ENCODE assay signal across 9 mouse cellular contexts in genomic region chr5:134747947-134748618, GRCm38 (mm10). TPM values are rescaled to one million over a fixed set of nuclear protein-coding genes. Genes with fewer than 3 reads are reported as not detected.
A peak's percentile ranks its signal among the peaks of the same experiment; 100 is the strongest.
DNase-seq lines count a peak whose midpoint lies in the region; ATAC-seq and TF ChIP-seq lines count a peak whose summit lies in the region.
"Had no signal": no experiment of that assay in that cellular context is flagged by ENCODE, and none has a peak within 500 bp of the region (broad histone marks: within the 10 kb centered on the region; RNA-seq: fewer than 3 reads in every experiment).

No protein-coding gene starts in this region.

- H3K36me3 ChIP-seq in MEL (ENCODE audit: control insufficient read depth in 1 of 2, insufficient read depth in 2 of 2, low read length in 2 of 2) = no peaks in the 10 kb centered on the region
- no peaks in the 10 kb centered on the region for H3K36me3 ChIP-seq in heart, embryonic 16.5 days (ENCODE audit: control insufficient read depth, insufficient read depth)
- H3K36me3 ChIP-seq in liver, embryonic 12.5 days = no peaks in the 10 kb centered on the region
- H3K36me3 ChIP-seq in neural tube, embryonic 12.5 days = no peaks in the 10 kb centered on the region

- WGBS in heart, embryonic 16.5 days = 44% methylated on average over 6 of the region's 6 CpGs
- WGBS in liver, embryonic 12.5 days (ENCODE audit: insufficient replicate concordance) = 39% methylated on average over 6 of the region's 6 CpGs
- 51% methylated on average over 6 of the region's 6 CpGs for WGBS in neural tube, embryonic 12.5 days

- peak; percentile 58; the same call in 1 of the 2 replicates for ATAC-seq in erythroid progenitor cell, adult 5-6 weeks (replicated peaks; ENCODE audit: low FRiP score, poor library complexity, severe bottlenecking)
- ATAC-seq in heart, embryonic 16.5 days (replicated peaks; ENCODE audit: extremely low read depth, insufficient read depth, low FRiP score) = 0 out of 2 replicates have a peak, but pooled peaks have one; percentile 1
- ATAC-seq in liver, embryonic 12.5 days = no peak
- ATAC-seq in neural tube, embryonic 12.5 days (ENCODE audit: low FRiP score, low read depth) = 0 out of 2 replicates have a peak, but pooled peaks have one; percentile 36

- H3K9ac ChIP-seq in MEL (ENCODE audit: control insufficient read depth, low read depth, low read length, poor library complexity, severe bottlenecking) = no peak overlapping the region
- H3K9ac ChIP-seq in heart, embryonic 16.5 days (ENCODE audit: low read length) = no peak overlapping the region
- no peak overlapping the region for H3K9ac ChIP-seq in liver, embryonic 12.5 days
- no peak overlapping the region for H3K9ac ChIP-seq in neural tube, embryonic 12.5 days

- peak overlapping the region; percentile 59 for H3K4me2 ChIP-seq in heart, embryonic 16.5 days (ENCODE audit: low read depth, low read length)
- H3K4me2 ChIP-seq in liver, embryonic 12.5 days = peak overlapping the region; percentile 58
- H3K4me2 ChIP-seq in neural tube, embryonic 12.5 days (replicated peaks) = peak overlapping the region; percentile 79

- no peak for TF ChIP-seq EP300 in MEL (IDR thresholded peaks at IDR 0.05; ENCODE audit: low read depth in 1 of 2, low read length in 2 of 2)

- peak; percentile 75 to 97 (median 86) for TF ChIP-seq CTCF in MEL (IDR thresholded peaks at IDR 0.05 in 2 of 3, conservative IDR thresholded peaks at IDR 0.05 in 1 of 3; ENCODE audit: control insufficient read depth in 1 of 3, insufficient read depth in 1 of 3, low read depth in 2 of 3, low read length in 3 of 3, poor library complexity in 1 of 3, severe bottlenecking in 1 of 3)

- no peak for TF ChIP-seq POLR2A in MEL (IDR thresholded peaks at IDR 0.05; ENCODE audit: control insufficient read depth in 1 of 2, insufficient read depth in 1 of 2, low read depth in 1 of 2, low read length in 2 of 2, poor library complexity in 1 of 2)

- H3K9me3 ChIP-seq in MEL (replicated peaks; ENCODE audit: insufficient read depth, low read length) = no peaks in the 10 kb centered on the region
- H3K9me3 ChIP-seq in heart, embryonic 16.5 days (replicated peaks; ENCODE audit: control insufficient read depth, low read length) = no peaks in the 10 kb centered on the region
- no peaks in the 10 kb centered on the region for H3K9me3 ChIP-seq in liver, embryonic 12.5 days (replicated peaks)
- no peaks in the 10 kb centered on the region for H3K9me3 ChIP-seq in neural tube, embryonic 12.5 days

- no peaks in the 10 kb centered on the region for H3K79me2 ChIP-seq in MEL (ENCODE audit: control insufficient read depth, insufficient read depth, low read length, poor library complexity)

- no peaks in the 10 kb centered on the region for H3K27me3 ChIP-seq in MEL (ENCODE audit: control insufficient read depth in 1 of 2, insufficient read depth in 2 of 2, low read length in 2 of 2)
- H3K27me3 ChIP-seq in heart, embryonic 16.5 days (ENCODE audit: control insufficient read depth, insufficient read depth, low read length) = peaks cover 5% of the 10 kb centered on the region; the same call in 1 of the 2 replicates
- H3K27me3 ChIP-seq in liver, embryonic 12.5 days (replicated peaks) = peaks cover 53% of the 10 kb centered on the region
- H3K27me3 ChIP-seq in neural tube, embryonic 12.5 days (replicated peaks) = 0 out of 2 replicates have a peak, but pooled peaks cover 9% of the 10 kb centered on the region

- peaks cover 0 to 3% of the 10 kb centered on the region in 2 experiments; a peak in 1 of 4 replicates for H3K4me1 ChIP-seq in MEL (ENCODE audit: control insufficient read depth in 1 of 2, insufficient read depth in 2 of 2, low read length in 2 of 2)
- peaks cover 8% of the 10 kb centered on the region for H3K4me1 ChIP-seq in heart, embryonic 16.5 days (ENCODE audit: control insufficient read depth, insufficient read depth, low read length)
- H3K4me1 ChIP-seq in liver, embryonic 12.5 days = peaks cover 3% of the 10 kb centered on the region; the same call in 1 of the 2 replicates
- peaks cover 11% of the 10 kb centered on the region for H3K4me1 ChIP-seq in neural tube, embryonic 12.5 days

- peak; percentile 64 for DNase-seq in MEL (ENCODE audit: low read depth, low spot score)
- DNase-seq in c-Kit-negative CD71-positive TER-119-positive erythroid progenitor cells, embryonic 14.5 days (ENCODE audit: low read depth, low spot score) = peak; percentile 28
- peak; percentile 72 for DNase-seq in kidney, postnatal 14 days
- DNase-seq in yolk sac, embryonic 10.5 days (ENCODE audit: low spot score) = peak; percentile 38

- no peak overlapping the region for H3K4me3 ChIP-seq in MEL (ENCODE audit: control insufficient read depth in 1 of 2, insufficient read depth in 1 of 2, low read depth in 2 of 2, low read length in 2 of 2)
- no peak overlapping the region for H3K4me3 ChIP-seq in heart, embryonic 16.5 days (ENCODE audit: low read length)
- H3K4me3 ChIP-seq in liver, embryonic 12.5 days = no peak overlapping the region
- H3K4me3 ChIP-seq in neural tube, embryonic 12.5 days = no peak overlapping the region

- peak; percentile 46 for TF ChIP-seq RAD21 in MEL (IDR thresholded peaks at IDR 0.05; ENCODE audit: low read depth, low read length)

- H3K27ac ChIP-seq in MEL (ENCODE audit: control insufficient read depth, low read depth, low read length) = no peak overlapping the region
- peak overlapping the region; percentile 67 for H3K27ac ChIP-seq in heart, embryonic 16.5 days (ENCODE audit: low read length)
- no peak overlapping the region for H3K27ac ChIP-seq in liver, embryonic 12.5 days
- H3K27ac ChIP-seq in neural tube, embryonic 12.5 days = no peak overlapping the region
- H3K27ac ChIP-seq: macrophage had no signal

TF ChIP-seq in MEL, 35 proteins besides CTCF, POLR2A, EP300 and RAD21:
- TF ChIP-seq SMC3 (IDR thresholded peaks at IDR 0.05; ENCODE audit: low read depth, low read length) (peak; percentile 52), MAX (IDR thresholded peaks at IDR 0.05; ENCODE audit: low read length) (no peak), USF2 (IDR thresholded peaks at IDR 0.05; ENCODE audit: borderline replicate concordance in 1 of 2, insufficient read depth in 1 of 2, low read depth in 1 of 2, low read length in 2 of 2) (no peak)

RNA-seq across cellular contexts. Expression of gene Eln, which starts 1.0 kb away (rescaled TPM):
- total RNA-seq in MEL (2012; rRNA removed) = not detected in 2 replicates
- not detected for polyA plus RNA-seq in MEL (2012; ENCODE audit: insufficient read depth in 1 of 2, insufficient read length in 2 of 2, low read depth in 1 of 2, low replicate concordance in 2 of 2, missing spikeins in 1 of 2)
- not detected in 2 replicates for total RNA-seq in erythroid progenitor cell, adult 5-6 weeks (2015; ENCODE audit: low replicate concordance)
- total RNA-seq in erythroid progenitor cell, adult 5-6 weeks (2017; ENCODE audit: low replicate concordance) = not detected in 2 replicates
- 285 and 435 TPM in 2 replicates for polyA plus RNA-seq in heart, embryonic 16.5 days (2015; fragmentation: Nextera tagmentation; extraction: Ambion mirVana)
- 2.6 and 4.7 TPM in 2 replicates for polyA plus RNA-seq in liver, embryonic 12.5 days (2016; fragmentation: Nextera tagmentation; extraction: Ambion mirVana)
- 6.0 and 6.6 TPM in 2 replicates for polyA plus RNA-seq in neural tube, embryonic 12.5 days (2016; fragmentation: Nextera tagmentation; extraction: Ambion mirVana)
- polyA plus RNA-seq: macrophage had no signal

RNA-seq across cellular contexts. Expression of gene Limk1, which starts 59.7 kb away (rescaled TPM):
- total RNA-seq in MEL (2012; rRNA removed) = 5.6 and 7.3 TPM in 2 replicates
- polyA plus RNA-seq in MEL (2012; ENCODE audit: insufficient read depth in 1 of 2, insufficient read length in 2 of 2, low read depth in 1 of 2, low replicate concordance in 2 of 2, missing spikeins in 1 of 2) = 10 to 100 TPM in 1 of 2 experiments, not detected in 1; 14.8 TPM
- total RNA-seq in erythroid progenitor cell, adult 5-6 weeks (2015; ENCODE audit: low replicate concordance) = 0.42 and 1.8 TPM in 2 replicates
- total RNA-seq in erythroid progenitor cell, adult 5-6 weeks (2017; ENCODE audit: low replicate concordance) = 0.64 and 0.76 TPM in 2 replicates
- polyA plus RNA-seq in heart, embryonic 16.5 days (2015; fragmentation: Nextera tagmentation; extraction: Ambion mirVana) = 4.6 and 5.1 TPM in 2 replicates
- polyA plus RNA-seq in liver, embryonic 12.5 days (2016; fragmentation: Nextera tagmentation; extraction: Ambion mirVana) = 1.3 and 1.5 TPM in 2 replicates
- polyA plus RNA-seq in neural tube, embryonic 12.5 days (2016; fragmentation: Nextera tagmentation; extraction: Ambion mirVana) = 18.8 and 24.3 TPM in 2 replicates

Comparison
In these comparisons a context has a peak if more than half of its experiments do, and no peak if none do; other contexts are left out.
1. RNA of gene Eln, which starts 1.0 kb away (polyA plus RNA-seq): 285 to 435 TPM in heart, embryonic 16.5 days; 6.0 to 6.6 TPM in neural tube, embryonic 12.5 days, 2.6 to 4.7 TPM in liver, embryonic 12.5 days and not detected in MEL; every median in the first group is over 10 times any median in the second.
2. Peak in every context shown above with its lines, with median percentiles within 50 percentile points of each other: DNase-seq and H3K4me2 ChIP-seq.